Mouse (Mus musculus): ENCODE measurements around the gene Prkd1.
"Not testable (repeated sequence)": the region's sequence is repeated elsewhere in the genome, so short reads cannot be mapped to it uniquely, and the experiment has no call there.

Prkd1 gene

GRCm38 (mm10) chr12:50648671-50649541 is at the start of gene Prkd1:
Prkd1 (minus strand) TSS chr12:50649098.
- no peaks in the 10 kb centered on the region for H3K27me3 ChIP-seq (ENCODE audit: control insufficient read depth, insufficient read depth, low read length, poor library complexity, severe bottlenecking)
- H3K36me3 ChIP-seq (ENCODE audit: control insufficient read depth, insufficient read depth, low read length, poor library complexity, severe bottlenecking), result no peaks in the 10 kb centered on the region
- DNase-seq (ENCODE audit: low read depth, low spot score), result no peak

DNA sequence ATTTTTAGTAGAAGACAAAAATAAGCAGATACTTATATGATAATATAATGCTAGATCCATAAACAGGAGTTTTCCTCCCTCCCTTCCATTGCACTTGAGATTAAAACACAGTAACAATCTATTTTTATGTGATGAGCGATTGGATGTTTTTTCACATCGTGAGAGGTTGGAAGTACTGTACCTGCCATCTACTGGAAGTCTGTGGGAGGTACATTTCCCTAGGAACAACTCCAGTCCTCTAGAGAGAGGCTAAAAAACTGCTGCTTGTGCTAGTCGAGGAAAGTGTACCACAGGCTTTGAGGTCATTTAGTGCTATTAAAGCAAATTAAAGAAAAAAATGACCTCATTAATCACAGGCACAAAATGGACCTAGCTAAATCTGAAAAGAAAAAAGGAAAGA is 48.6 kb upstream of the Prkd1 start:
- no peaks in the 10 kb centered on the region for H3K36me3 ChIP-seq (ENCODE audit: control insufficient read depth, insufficient read depth, low read length, poor library complexity, severe bottlenecking)
- no peak for DNase-seq (ENCODE audit: low read depth, low spot score)
- no peaks in the 10 kb centered on the region for H3K27me3 ChIP-seq (ENCODE audit: control insufficient read depth, insufficient read depth, low read length, poor library complexity, severe bottlenecking)

- no peak for DNase-seq (ENCODE audit: low read depth, low spot score)
- H3K36me3 ChIP-seq (ENCODE audit: control insufficient read depth, insufficient read depth, low read length, poor library complexity, severe bottlenecking), result no peaks in the 10 kb centered on the region
- no peaks in the 10 kb centered on the region for H3K27me3 ChIP-seq (ENCODE audit: control insufficient read depth, insufficient read depth, low read length, poor library complexity, severe bottlenecking)
Observed at GRCm38 (mm10) chr12:50648176-50648670, 675 bp downstream of the Prkd1 start.

GRCm38 (mm10) chr12:50646857-50647256 is 2.0 kb downstream of the Prkd1 start:
- no peak for DNase-seq (ENCODE audit: low read depth, low spot score)
- no peaks in the 10 kb centered on the region for H3K27me3 ChIP-seq (ENCODE audit: control insufficient read depth, insufficient read depth, low read length, poor library complexity, severe bottlenecking)
- H3K36me3 ChIP-seq (ENCODE audit: control insufficient read depth, insufficient read depth, low read length, poor library complexity, severe bottlenecking), result no peaks in the 10 kb centered on the region

DNA sequence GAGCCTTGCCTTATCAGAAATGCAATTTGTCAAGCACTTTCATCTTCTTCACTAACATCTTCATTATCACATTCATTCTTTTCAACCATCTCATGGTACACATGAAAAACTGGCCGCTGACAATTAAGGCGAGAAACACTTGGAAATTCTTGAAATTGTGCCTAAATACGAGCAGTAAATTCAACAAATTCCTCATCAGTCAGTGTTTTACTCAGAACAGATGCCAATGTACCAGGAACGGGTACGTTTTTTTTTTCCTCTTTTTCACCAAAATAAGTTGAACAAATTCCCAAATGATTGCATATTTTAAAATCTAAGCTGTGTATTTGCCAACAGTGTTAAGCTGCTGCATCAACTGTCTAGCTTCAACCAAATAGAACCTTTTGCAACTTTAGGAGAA is 6.2 kb downstream of the Prkd1 start:
- H3K36me3 ChIP-seq (ENCODE audit: control insufficient read depth, insufficient read depth, low read length, poor library complexity, severe bottlenecking), result no peaks in the 10 kb centered on the region
- DNase-seq (ENCODE audit: low read depth, low spot score), result no peak
- no peaks in the 10 kb centered on the region for H3K27me3 ChIP-seq (ENCODE audit: control insufficient read depth, insufficient read depth, low read length, poor library complexity, severe bottlenecking)

GRCm38 (mm10) chr12:50640171-50640570 is 8.7 kb downstream of the Prkd1 start:
- H3K27me3 ChIP-seq (ENCODE audit: control insufficient read depth, insufficient read depth, low read length, poor library complexity, severe bottlenecking), result no peaks in the 10 kb centered on the region
- DNase-seq (ENCODE audit: low read depth, low spot score), result no peak
- H3K36me3 ChIP-seq (ENCODE audit: control insufficient read depth, insufficient read depth, low read length, poor library complexity, severe bottlenecking), result no peaks in the 10 kb centered on the region

DNA sequence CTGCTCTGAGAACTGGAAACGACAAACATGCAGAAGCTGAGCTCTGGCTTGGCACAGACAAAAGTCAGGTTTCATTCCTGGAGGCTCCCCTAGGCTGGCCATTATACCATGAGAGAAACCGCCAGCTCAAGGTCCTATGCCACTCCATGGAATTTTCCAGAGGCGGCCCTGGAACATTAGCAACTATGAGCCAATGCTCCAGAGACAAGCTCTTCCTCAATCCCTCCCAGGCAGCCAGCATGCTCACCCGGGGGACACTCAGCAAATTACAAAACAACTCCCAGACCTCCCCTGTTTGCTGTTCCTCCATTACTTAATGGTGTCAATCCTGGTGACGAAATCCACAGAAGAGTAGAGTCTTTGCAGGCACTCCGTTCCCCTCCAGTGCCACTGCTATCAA is 14.5 kb downstream of the Prkd1 start:
- no peak for DNase-seq (ENCODE audit: low read depth, low spot score)

DNA sequence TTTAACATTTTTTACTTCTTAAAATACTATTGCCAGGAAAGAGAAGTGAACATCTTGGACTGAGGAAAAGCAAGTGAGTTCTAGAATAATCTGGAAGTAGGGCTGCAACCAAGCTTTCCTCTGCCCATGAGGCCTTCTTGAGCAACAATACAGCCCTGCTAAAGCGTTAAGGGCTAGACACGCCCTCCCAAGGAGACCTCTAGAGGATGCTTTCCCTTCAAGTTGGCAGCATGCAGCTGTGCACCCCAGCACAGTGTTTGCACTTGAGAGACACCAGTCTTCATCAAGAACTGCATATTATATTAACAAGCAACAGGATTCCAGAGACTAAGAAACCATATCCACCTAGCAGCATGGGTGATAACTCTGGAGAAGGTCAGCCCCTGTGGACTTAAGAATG is 22.8 kb downstream of the Prkd1 start:
- DNase-seq (ENCODE audit: low read depth, low spot score); H3K36me3 ChIP-seq (ENCODE audit: control insufficient read depth, insufficient read depth, low read length, poor library complexity, severe bottlenecking); H3K27me3 ChIP-seq (ENCODE audit: control insufficient read depth, insufficient read depth, low read length, poor library complexity, severe bottlenecking): not testable (repeated sequence)

More for the DNA sequence above, 14.5 kb downstream of the Prkd1 start:
- H3K27me3 ChIP-seq (ENCODE audit: control insufficient read depth, insufficient read depth, low read length, poor library complexity, severe bottlenecking), result no peaks in the 10 kb centered on the region
- H3K36me3 ChIP-seq (ENCODE audit: control insufficient read depth, insufficient read depth, low read length, poor library complexity, severe bottlenecking), result no peaks in the 10 kb centered on the region

- no peaks in the 10 kb centered on the region for H3K27me3 ChIP-seq (ENCODE audit: control insufficient read depth, insufficient read depth, low read length, poor library complexity, severe bottlenecking)
- no peak for DNase-seq (ENCODE audit: low read depth, low spot score)
Observed at GRCm38 (mm10) chr12:50624175-50624574, 24.7 kb downstream of the Prkd1 start.

DNA sequence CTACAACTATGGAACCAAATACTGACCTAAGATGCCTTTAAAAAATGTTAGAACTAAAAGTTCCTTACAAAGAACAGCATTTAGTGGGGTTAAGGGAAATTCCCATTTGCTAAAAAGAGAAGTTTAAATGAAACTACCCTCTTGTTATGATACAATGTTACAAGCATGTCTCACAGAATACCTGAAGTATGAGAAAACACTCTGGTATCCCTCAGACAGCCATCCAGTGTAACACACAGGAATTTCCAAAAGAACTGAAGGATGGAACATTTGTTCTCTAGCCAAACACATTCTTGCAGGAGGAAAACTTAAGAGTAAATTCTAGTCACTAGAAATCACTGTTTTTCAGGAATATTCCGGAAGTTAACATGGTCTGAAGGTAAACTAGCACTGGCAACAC is 33.0 kb downstream of the Prkd1 start:
- Histone ChIP-seq H3K36me3 (ENCODE audit: control insufficient read depth, insufficient read depth, low read length, poor library complexity, severe bottlenecking) (no peaks in the 10 kb centered on the region), H3K27me3 (ENCODE audit: control insufficient read depth, insufficient read depth, low read length, poor library complexity, severe bottlenecking) (no peaks in the 10 kb centered on the region)
- no peak for DNase-seq (ENCODE audit: low read depth, low spot score)

More at GRCm38 (mm10) chr12:50624175-50624574, 24.7 kb downstream of the Prkd1 start:
- no peaks in the 10 kb centered on the region for H3K36me3 ChIP-seq (ENCODE audit: control insufficient read depth, insufficient read depth, low read length, poor library complexity, severe bottlenecking)

- H3K27me3 ChIP-seq (ENCODE audit: control insufficient read depth, insufficient read depth, low read length, poor library complexity, severe bottlenecking), result no peaks in the 10 kb centered on the region
- DNase-seq (ENCODE audit: low read depth, low spot score), result no peak
- no peaks in the 10 kb centered on the region for H3K36me3 ChIP-seq (ENCODE audit: control insufficient read depth, insufficient read depth, low read length, poor library complexity, severe bottlenecking)
Observed at GRCm38 (mm10) chr12:50614341-50614740, 34.6 kb downstream of the Prkd1 start.

DNA sequence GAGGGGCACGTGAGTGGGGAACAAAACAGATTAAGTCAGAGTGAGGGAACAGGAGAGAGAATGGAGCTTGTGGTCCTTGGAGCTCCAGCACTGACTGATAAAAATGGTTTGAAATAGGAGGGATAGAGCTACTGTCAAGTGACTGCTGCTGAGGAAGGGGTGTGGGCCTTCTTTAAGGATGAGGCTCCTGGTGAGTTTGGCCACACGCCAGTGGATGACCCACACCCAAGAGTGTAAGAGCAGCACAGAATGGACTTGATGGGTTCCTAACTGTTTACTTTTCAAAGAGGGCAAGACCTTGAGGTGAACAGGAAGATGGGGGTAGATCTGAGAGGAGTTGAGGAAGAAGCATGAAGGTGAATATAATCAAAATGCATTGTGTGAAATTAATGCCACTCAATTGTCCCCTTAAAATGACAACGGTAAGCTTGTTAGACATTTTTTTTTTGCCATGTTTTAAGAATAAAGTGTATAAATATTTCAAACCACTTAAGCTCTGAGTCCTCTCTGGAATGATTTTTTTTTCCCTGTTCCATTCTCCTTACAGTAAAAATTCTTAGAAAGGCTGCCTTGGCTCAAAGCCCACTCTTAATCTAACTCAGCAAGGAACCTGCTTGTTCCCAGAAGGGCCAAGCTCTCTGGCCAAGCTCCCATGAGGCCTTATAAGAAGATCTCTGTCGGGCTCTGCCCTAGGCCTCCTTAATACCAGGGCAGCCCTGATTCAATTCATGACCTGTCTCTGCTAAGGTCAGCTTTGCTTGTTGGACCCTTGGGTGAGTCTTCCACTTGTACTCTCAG is 42.0 kb downstream of the Prkd1 start:
- no peaks in the 10 kb centered on the region for H3K36me3 ChIP-seq (ENCODE audit: control insufficient read depth, insufficient read depth, low read length, poor library complexity, severe bottlenecking)
- no peak for DNase-seq (ENCODE audit: low read depth, low spot score)
- H3K27me3 ChIP-seq (ENCODE audit: control insufficient read depth, insufficient read depth, low read length, poor library complexity, severe bottlenecking), result no peaks in the 10 kb centered on the region

- Histone ChIP-seq H3K36me3 (ENCODE audit: control insufficient read depth, insufficient read depth, low read length, poor library complexity, severe bottlenecking) (no peaks in the 10 kb centered on the region), H3K27me3 (ENCODE audit: control insufficient read depth, insufficient read depth, low read length, poor library complexity, severe bottlenecking) (no peaks in the 10 kb centered on the region)
- no peak for DNase-seq (ENCODE audit: low read depth, low spot score)
Observed at GRCm38 (mm10) chr12:50599370-50599769, 49.5 kb downstream of the Prkd1 start.

DNA sequence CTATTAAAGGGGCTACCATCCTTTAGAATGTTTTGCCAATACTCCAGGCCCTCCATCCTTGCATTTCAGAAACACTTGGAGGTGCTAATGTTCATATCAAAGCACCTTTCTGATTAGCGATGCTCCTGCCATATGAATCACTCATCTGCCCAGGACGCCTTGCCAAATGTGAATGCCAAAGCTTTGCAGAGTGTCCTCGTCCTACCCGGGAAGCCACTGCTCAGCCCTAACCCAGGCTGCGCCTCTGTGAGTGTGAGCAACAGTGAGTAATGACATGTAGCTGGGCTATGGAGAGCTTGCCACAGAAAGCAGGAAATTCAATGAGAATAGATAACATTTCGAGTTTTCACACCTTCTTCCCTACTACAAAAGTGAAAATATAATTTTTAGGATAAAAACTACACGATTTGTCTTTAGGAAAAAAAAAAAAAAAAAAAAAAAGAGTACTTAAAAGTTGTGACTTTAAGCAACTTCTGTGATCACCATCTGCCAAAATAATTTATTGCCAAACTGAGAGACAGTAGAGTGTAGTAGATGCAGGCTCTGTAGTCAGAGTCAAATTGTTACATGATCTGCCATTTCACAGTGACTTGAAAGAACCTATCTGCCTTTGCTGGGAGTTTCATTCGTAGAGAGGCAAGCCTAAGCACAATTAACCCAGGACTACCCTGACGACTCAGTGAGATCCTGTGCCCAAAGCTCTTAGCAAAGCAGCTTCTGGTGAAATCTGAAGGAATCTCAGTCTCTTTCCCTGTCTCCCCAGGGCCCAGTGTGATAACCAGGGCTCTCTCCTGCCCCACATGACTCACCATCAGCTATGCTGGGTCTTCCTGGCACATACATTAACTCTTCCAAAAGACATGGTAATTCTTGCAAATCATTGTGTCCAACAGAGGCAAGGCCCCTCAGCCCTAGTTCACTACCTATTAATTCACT is 50.6 kb downstream of the Prkd1 start:
- H3K27me3 ChIP-seq (ENCODE audit: control insufficient read depth, insufficient read depth, low read length, poor library complexity, severe bottlenecking), result no peaks in the 10 kb centered on the region
- DNase-seq (ENCODE audit: low read depth, low spot score), result no peak
- no peaks in the 10 kb centered on the region for H3K36me3 ChIP-seq (ENCODE audit: control insufficient read depth, insufficient read depth, low read length, poor library complexity, severe bottlenecking)

Data from splenic B cell, adult 2 months (primary cell).